Mouse (Mus musculus) lung, embryonic 14.5 days (tissue): ENCODE measurements around the gene Slc38a6. TPM values are rescaled to one million over a fixed set of nuclear protein-coding genes. Genes with fewer than 3 reads are reported as not detected.

ENCODE experiments used
- ATAC-seq: fragments of 200-750 bp; cut with Nextera tagmentation; 2 replicates; pipeline ENCODE4 v1.8.0; 2017; ENCODE audit warnings: mild to moderate bottlenecking, moderate TSS enrichment, moderate library complexity; ENCODE audit not compliant: insufficient read depth
- DNase-seq: peaks from one replicate; pipeline ENCODE4 v3.0.0-alpha.2; 2015
- H3K27ac ChIP-seq: fragments of 300-500 bp; sonication (generic); 2 replicates; pipeline ENCODE4 v1.5.1; 2014; ENCODE audit warnings: low read depth, mild to moderate bottlenecking, moderate library complexity
- H3K27me3 ChIP-seq: fragments of 300-500 bp; sonication (generic); 2 replicates; pipeline ENCODE4 v1.6.1; 2014; ENCODE audit warnings: low read length, control low read depth; ENCODE audit not compliant: insufficient read depth
- H3K36me3 ChIP-seq: fragments of 300-500 bp; sonication (generic); 2 replicates; pipeline ENCODE4 v1.6.1; 2014; ENCODE audit warnings: control low read depth; ENCODE audit not compliant: insufficient read depth
- H3K4me1 ChIP-seq: fragments of 300-500 bp; sonication (generic); 2 replicates; pipeline ENCODE4 v1.6.1; 2014; ENCODE audit warnings: antibody characterized with exemption, control low read depth; ENCODE audit not compliant: insufficient read depth
- H3K4me2 ChIP-seq: fragments of 300-500 bp; sonication (generic); 2 replicates; pipeline ENCODE4 v1.6.1; 2014; ENCODE audit warnings: mild to moderate bottlenecking
- H3K4me3 ChIP-seq: fragments of 300-500 bp; sonication (generic); 2 replicates; pipeline ENCODE4 v1.5.1; 2014; ENCODE audit warnings: low read depth, low read length
- H3K9ac ChIP-seq: fragments of 300-500 bp; sonication (generic); 2 replicates; pipeline ENCODE4 v1.6.1; 2014
- H3K9me3 ChIP-seq: fragments of 300-500 bp; sonication (generic); 2 replicates; pipeline ENCODE4 v1.6.1; 2016; ENCODE audit warnings: low read depth, low read length, control low read depth
- CTCF ChIP-seq: IDR thresholded peaks from 2 replicates; pipeline ENCODE4 v1.5.1; 2016; ENCODE audit warnings: antibody characterized with exemption, low read depth
- WGBS: fragments of 180-500 bp; shearing (Covaris S2); extraction: QIAGEN DNeasy Blood & Tissue Kit; methylation state at CpG from one replicate; pipeline ENCODE4 v1.1.7; 2014; 5-methylcytosine and 5-hydroxymethylcytosine counted together
- polyA plus RNA-seq: library from polyadenylated mRNA; unstranded; fragments of >200 nt; fragmentation: Nextera tagmentation; extraction: Ambion mirVana; gene quantifications from 2 replicates; pipeline ENCODE4 v1.2.1, GENCODE M21; 2014

Slc38a6 gene
- polyA plus RNA-seq, 1 experiment from 2014 or later: 9.3 TPM

DNA sequence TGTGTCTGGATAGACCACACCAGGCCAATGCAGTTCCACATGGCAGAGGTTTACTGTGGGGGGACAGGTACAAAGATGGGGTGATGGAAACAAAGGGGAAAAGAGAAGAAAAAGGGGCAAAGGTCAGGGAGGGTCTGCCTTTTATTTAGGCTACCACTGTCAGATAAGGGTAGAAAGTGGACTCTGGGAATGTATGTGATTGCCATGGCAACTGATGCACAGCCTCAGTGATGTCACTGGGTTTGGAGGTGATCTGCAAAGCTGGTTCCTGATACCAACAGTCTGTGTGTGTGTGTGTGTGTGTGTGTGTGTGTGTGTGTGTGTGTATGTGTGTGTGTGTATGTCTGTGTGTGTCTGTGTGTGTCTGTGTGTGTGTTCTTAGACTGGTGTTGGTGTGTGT is 106.4 kb downstream of the Slc38a6 start:
- Histone ChIP-seq H3K4me1 (peaks cover 9% of the 10 kb centered on the region; the same call in 1 of the 2 replicates), H3K9ac (no peak overlapping the region), H3K9me3 (no peaks in the 10 kb centered on the region), H3K27me3 (no peaks in the 10 kb centered on the region), H3K36me3 (no peaks in the 10 kb centered on the region), H3K4me3 (no peak overlapping the region), H3K27ac (no peak overlapping the region), H3K4me2 (no peak overlapping the region)
- no peak for TF ChIP-seq CTCF
- no peak for ATAC-seq
- no peak for DNase-seq

DNA sequence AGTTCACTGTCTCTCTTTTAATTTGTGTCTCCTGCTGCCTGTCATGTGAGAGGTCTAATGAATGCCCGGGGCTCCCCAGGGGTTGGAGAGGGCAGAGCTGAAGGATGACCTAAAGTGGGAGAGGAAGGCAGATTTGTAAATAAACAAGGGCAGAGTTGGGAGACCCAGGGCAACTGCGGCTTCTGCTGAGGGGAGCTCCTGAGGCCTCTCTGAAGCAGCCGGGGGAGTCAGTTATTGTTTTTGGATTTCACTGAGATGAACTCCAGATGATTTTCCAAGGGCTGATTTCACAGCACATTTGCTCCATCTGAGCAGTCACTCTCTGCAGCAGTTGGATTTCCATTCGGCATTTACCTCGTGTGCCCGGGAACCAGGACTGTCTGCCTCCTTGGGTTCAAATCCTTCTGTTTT is 107.3 kb downstream of the Slc38a6 start:
- Histone ChIP-seq H3K4me1 (peaks cover 9% of the 10 kb centered on the region; the same call in 1 of the 2 replicates), H3K27me3 (no peaks in the 10 kb centered on the region), H3K4me3 (no peak overlapping the region), H3K36me3 (no peaks in the 10 kb centered on the region), H3K9me3 (no peaks in the 10 kb centered on the region), H3K27ac (no peak overlapping the region), H3K9ac (no peak overlapping the region), H3K4me2 (no peak overlapping the region)
- TF ChIP-seq CTCF: no peak
- ATAC-seq: no peak
- no peak for DNase-seq
- WGBS: 16% methylated on average over 6 of the region's 6 CpGs

DNA sequence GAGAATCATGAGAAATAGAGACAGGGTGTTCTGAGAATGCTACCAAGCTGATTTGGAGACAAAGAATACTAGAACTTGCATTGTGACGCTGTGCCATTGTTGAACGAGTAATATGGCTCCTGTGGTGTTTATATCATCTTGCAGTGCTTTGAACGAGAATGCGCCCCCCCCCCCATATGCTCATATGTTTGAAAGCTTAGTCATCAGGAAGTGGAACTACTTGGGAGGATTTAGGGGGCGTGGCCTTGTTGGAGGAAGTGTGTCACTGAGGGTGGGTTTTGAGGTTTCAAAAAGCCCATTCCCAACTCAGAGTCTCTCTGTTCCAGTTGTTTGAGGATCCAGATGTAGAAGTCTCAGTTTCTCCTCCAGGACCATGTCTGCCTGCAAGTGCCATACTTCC is 108.0 kb downstream of the Slc38a6 start:
- Histone ChIP-seq H3K27me3 (no peaks in the 10 kb centered on the region), H3K36me3 (no peaks in the 10 kb centered on the region), H3K4me3 (no peak overlapping the region), H3K9ac (no peak overlapping the region), H3K4me1 (peaks cover 9% of the 10 kb centered on the region; the same call in 1 of the 2 replicates), H3K4me2 (no peak overlapping the region), H3K27ac (no peak overlapping the region), H3K9me3 (no peaks in the 10 kb centered on the region)
- no peak for DNase-seq
- TF ChIP-seq CTCF: no peak
- 78% methylated on average over 5 of the region's 5 CpGs for WGBS
- no peak for ATAC-seq

DNA sequence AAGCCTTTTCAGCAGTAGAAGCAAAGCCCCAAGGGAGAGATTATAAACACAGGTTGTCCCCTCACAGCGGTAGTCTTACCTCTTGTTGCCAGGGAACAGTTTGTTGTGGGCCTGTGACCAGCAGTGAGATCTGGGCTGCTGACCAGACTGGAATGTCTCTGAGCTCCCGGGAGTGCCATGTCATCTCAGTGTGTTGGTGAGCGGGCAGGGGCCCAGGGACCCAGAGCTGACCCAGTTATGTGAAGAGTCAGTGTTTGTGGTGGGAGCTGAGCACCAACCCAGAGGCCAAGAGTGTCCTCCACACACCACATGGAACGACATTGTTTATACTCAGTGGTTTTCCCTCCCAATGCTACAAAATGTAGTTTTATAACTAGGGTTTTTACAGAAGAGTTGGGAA is 112.8 kb downstream of the Slc38a6 start:
- H3K4me2 ChIP-seq: no peak overlapping the region
- WGBS: 37% methylated on average over 4 of the region's 4 CpGs
- ATAC-seq (no peak), DNase-seq (no peak)
- no peaks in the 10 kb centered on the region for H3K9me3 ChIP-seq
- H3K36me3 ChIP-seq: no peaks in the 10 kb centered on the region
- no peak overlapping the region for H3K9ac ChIP-seq
- no peaks in the 10 kb centered on the region for H3K4me1 ChIP-seq
- no peak overlapping the region for H3K4me3 ChIP-seq
- no peak overlapping the region for H3K27ac ChIP-seq
- no peaks in the 10 kb centered on the region for H3K27me3 ChIP-seq
- no peak for TF ChIP-seq CTCF

DNA sequence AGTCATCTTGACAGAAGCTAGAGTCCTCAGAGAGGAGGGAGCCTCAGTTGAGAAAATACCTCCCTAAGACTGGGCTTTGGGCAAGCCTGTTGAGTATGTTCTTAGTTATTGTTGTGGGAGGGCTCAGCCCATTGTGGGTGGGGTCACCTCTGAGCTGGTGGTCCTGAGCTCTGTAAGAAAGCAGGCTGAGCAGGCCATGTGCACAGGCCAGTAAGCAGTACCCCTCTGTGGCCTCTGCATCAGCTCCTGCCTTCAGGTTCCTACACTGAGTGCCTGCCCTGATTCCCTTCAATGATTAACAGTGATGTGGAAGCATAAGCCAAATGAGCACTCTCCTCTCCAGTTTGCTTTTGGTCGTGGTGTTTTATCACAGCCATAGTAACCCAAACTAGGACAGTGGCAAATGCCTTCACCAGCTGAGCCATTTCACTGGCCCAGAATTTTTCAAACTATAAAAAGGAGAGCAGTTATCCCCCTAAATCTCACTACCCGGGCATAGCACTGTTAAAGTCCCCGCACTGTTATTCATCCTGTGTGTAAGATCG is 114.0 kb downstream of the Slc38a6 start:
- H3K9me3 ChIP-seq: no peaks in the 10 kb centered on the region
- no peak overlapping the region for H3K9ac ChIP-seq
- WGBS: 64% methylated on average over 4 of the region's 4 CpGs
- no peak overlapping the region for H3K4me3 ChIP-seq
- no peak overlapping the region for H3K4me2 ChIP-seq
- DNase-seq: no peak
- ATAC-seq: no peak
- H3K36me3 ChIP-seq: no peaks in the 10 kb centered on the region
- no peaks in the 10 kb centered on the region for H3K4me1 ChIP-seq
- H3K27ac ChIP-seq: no peak overlapping the region
- no peaks in the 10 kb centered on the region for H3K27me3 ChIP-seq
- no peak for TF ChIP-seq CTCF

DNA sequence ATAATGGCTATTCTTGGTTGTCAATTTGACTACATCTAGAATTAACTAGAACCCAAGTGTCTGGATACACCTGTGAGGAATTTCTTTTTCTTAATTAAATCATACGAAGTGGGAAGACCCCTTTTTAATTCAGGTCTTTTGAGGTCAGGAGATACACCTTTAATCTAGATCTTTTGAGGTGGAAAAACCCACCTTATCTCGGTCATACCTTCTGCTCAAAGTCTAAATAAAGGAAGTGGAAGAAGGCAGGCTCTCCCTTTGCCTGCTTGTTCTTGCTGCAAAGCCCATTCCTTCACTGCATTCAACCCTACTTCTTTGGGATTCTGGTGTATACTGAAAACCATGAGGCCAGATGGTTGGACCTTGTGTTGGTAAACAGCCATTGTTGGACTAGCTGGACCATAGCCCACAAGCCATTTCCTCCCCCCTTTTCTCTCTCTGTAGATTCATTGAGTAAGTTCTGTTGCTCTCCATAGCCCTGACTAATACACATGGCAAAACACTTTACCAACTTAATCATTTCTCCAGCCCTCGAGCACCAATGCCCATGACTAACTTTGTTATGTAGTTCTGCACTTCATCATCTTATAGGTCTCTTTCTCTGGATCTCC is 115.0 kb downstream of the Slc38a6 start:
- DNase-seq (no peak), ATAC-seq (no peak)
- H3K4me1 ChIP-seq: no peaks in the 10 kb centered on the region
- no peaks in the 10 kb centered on the region for H3K9me3 ChIP-seq
- TF ChIP-seq CTCF: no peak
- no peak overlapping the region for H3K27ac ChIP-seq
- H3K4me3 ChIP-seq: no peak overlapping the region
- no peak overlapping the region for H3K4me2 ChIP-seq
- WGBS: 75% methylated on average over 3 of the region's 3 CpGs
- no peak overlapping the region for H3K9ac ChIP-seq
- no peaks in the 10 kb centered on the region for H3K36me3 ChIP-seq
- no peaks in the 10 kb centered on the region for H3K27me3 ChIP-seq

DNA sequence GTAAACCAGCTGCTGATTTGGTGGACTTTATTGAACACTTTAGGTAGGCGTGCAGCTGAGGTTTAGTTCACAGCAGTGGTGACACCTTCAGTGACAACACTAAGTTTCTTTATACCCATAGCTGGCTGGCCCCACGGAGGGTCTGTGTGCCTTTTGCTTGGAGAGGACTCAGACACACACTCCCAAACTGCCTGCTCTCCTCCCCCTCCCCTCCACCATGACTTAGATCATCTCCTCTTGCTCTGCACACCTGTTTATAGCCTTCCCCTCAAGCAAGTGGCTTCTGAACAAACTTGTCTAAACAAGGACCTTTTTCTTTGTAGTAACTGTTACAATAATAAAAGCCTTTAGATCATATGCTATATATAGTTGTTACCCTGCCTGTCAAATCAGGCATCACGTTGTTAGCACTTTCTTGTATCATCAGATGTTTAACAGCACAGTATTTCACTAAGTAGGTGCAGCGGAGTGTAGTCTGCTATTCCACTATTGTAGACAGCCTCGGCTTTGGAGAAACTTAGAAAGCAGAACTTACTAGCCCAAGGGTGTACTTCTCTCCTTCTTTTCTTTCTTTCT is 115.6 kb downstream of the Slc38a6 start:
- no peak overlapping the region for H3K9ac ChIP-seq
- no peaks in the 10 kb centered on the region for H3K4me1 ChIP-seq
- H3K36me3 ChIP-seq: no peaks in the 10 kb centered on the region
- no peak overlapping the region for H3K4me3 ChIP-seq
- H3K27ac ChIP-seq: no peak overlapping the region
- no peaks in the 10 kb centered on the region for H3K27me3 ChIP-seq
- no peak overlapping the region for H3K4me2 ChIP-seq
- WGBS: 54% methylated on average over 5 of the region's 5 CpGs
- no peak for TF ChIP-seq CTCF
- no peak for ATAC-seq
- H3K9me3 ChIP-seq: no peaks in the 10 kb centered on the region
- DNase-seq: no peak
